Mouse (Mus musculus): ENCODE data around the gene Vamp2. TPM values are rescaled to one million over a fixed set of nuclear protein-coding genes. Genes with fewer than 3 reads are reported as not detected.
"Not testable (repeated sequence)": the region's sequence is repeated elsewhere in the genome, so short reads cannot be mapped to it uniquely, and the experiment has no call there.

Vamp2 gene
- total RNA-seq, 2 experiments from 2014 or later = 7.5 to 60.3 TPM

DNA sequence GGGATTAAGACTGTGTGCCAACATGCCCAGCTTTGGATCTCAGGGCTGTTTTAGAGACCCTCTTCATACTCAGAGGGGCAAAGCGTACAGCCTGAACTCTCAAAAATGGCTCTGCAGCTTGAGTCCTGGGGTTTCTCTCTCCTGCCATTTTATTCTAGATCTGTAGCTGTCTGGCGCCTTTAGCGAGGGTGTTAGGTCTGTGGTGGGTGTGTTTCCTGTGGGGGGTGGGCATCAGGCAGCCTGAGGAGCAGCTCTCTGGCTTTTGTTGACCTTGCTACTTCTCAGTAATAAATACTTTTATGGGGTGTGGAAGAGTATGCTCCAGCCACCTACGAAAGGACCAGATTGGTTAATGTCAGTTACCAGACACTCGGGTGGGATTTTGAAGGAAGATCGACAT, 10.2 kb upstream of the Vamp2 start:
- no peak for ATAC-seq (replicated peaks; ENCODE audit: low FRiP score, low TSS enrichment, poor library complexity, severe bottlenecking)

GRCm38 (mm10) chr11:69078805-69079438, 9.4 kb upstream of the Vamp2 start:
- ATAC-seq (replicated peaks; ENCODE audit: low FRiP score, low TSS enrichment, poor library complexity, severe bottlenecking) = no peak

DNA sequence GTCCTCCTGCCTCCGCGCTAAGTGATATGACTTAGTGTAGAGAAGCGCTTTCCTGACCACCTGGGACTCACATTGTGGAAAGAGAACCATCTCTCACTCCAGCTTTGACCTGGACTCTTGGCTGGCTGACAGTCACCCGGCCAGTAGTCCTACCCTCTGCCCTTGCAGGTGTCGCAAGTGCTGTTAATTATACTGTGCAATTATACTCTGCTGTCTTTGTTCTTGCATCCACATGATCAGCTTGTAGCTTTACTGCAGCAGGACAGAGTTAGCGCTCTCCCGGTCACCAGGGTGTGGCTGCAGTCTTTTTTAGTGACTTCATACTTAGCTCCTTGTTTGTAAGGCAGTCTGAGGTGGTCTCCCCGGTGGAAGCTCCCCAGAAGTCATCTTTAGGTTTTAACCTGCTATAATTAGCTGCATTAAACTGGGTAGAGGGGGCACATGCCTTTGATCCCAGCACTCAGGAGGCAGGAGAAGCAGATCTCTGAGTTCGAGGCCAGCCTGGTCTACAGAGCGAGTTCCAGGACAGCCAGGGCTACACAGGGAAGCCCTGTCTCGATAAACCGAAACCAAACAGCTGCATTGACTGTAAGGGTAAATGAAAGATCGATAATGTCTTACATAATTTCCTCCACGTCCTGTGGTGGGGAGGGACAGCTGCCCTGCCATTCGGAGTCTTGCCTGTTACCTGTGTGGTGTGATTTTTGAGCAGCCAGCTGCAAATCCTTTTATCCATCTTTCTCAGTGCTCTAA, 8.0 kb upstream of the Vamp2 start:
- ATAC-seq (replicated peaks; ENCODE audit: low FRiP score, low TSS enrichment, poor library complexity, severe bottlenecking) = no peak

DNA sequence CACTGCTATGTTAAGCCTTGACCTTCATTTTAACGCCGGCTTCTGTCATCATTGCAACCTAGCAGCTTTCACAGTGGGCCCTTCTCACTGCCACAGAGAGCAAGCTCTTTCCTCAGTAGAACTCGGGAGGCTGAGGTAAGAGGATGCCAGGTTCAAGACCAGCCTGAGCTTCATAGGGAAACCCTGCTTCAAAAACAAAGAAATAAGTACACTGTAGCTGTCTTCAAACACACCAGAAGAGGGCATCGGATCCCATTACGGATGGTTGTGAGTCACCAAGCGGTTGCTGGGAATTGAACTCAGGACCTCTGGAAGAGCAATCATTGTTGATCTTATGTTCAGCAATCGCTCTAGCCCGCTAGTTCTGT, 7.5 kb upstream of the Vamp2 start:
- ATAC-seq (replicated peaks; ENCODE audit: low FRiP score, low TSS enrichment, poor library complexity, severe bottlenecking) = no peak

DNA sequence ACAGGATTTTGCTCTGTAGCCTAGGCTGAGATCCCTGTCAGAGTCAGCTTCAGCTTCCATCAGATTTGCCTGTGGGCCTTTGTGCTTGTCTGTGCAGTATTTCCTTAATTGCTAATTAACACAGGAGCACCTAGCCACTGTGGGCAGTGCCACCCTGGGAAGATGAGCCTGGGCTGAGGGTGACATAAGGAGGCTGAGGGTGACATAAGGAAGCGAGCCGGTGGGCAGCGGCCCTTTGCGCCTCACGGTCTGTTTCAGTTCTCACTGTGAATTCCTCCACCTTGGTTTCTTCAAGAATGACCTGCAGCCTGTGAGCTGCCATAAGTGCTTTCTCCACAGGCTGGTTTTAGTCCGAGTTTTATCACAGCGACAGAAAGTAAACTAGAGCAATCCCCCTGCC, 6.7 kb upstream of the Vamp2 start:
- no peak for ATAC-seq (replicated peaks; ENCODE audit: low FRiP score, low TSS enrichment, poor library complexity, severe bottlenecking)

GRCm38 (mm10) chr11:69085608-69086007, 2.7 kb upstream of the Vamp2 start:
- ATAC-seq (replicated peaks; ENCODE audit: low FRiP score, low TSS enrichment, poor library complexity, severe bottlenecking) = no peak

- no peak for ATAC-seq (replicated peaks; ENCODE audit: low FRiP score, low TSS enrichment, poor library complexity, severe bottlenecking)
These were observed 1.9 kb upstream of the Vamp2 start for GRCm38 (mm10) chr11:69086390-69086789.

DNA sequence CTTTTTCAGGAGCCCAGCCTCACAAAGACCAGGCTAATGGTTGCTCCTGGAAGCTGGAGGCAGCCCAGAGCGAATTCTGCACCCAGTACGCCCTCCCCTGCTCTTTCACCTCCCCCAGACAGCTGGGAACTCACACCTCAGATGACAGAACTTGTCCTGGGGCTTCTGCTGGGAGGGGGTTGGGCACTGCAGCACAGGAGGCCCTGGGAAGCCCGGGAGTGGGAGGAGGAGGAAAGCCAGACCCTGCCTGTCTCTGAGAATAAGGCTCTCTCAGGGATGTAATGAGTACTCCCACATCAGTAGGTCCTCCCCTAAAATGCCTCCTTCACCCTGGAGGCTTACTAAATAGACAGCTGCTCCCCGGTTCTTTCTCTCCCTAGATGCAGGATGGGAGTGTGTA, 1.2 kb upstream of the Vamp2 start:
- ATAC-seq (replicated peaks; ENCODE audit: low FRiP score, low TSS enrichment, poor library complexity, severe bottlenecking) = no peak

DNA sequence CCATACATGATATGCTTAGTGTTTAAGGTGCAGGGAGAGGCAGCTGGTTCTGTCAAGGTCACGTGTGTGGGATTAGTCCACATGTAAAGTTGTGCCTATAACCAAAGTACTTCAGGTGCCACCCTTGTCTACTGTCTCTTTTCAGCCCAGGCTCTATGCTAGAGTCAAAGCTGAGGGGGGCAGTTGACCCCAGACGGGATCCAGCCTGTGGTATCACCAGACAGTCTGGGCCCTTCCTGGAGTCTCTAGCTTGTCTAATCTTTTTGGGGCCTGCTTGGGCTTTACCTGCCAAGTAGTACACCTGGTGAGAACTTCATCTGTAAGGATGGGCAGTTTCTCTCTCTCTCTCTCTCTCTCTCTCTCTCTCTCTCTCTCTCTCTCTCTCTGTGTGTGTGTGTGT, 693 bp upstream of the Vamp2 start:
- ATAC-seq (replicated peaks; ENCODE audit: low FRiP score, low TSS enrichment, poor library complexity, severe bottlenecking) = no peak

DNA sequence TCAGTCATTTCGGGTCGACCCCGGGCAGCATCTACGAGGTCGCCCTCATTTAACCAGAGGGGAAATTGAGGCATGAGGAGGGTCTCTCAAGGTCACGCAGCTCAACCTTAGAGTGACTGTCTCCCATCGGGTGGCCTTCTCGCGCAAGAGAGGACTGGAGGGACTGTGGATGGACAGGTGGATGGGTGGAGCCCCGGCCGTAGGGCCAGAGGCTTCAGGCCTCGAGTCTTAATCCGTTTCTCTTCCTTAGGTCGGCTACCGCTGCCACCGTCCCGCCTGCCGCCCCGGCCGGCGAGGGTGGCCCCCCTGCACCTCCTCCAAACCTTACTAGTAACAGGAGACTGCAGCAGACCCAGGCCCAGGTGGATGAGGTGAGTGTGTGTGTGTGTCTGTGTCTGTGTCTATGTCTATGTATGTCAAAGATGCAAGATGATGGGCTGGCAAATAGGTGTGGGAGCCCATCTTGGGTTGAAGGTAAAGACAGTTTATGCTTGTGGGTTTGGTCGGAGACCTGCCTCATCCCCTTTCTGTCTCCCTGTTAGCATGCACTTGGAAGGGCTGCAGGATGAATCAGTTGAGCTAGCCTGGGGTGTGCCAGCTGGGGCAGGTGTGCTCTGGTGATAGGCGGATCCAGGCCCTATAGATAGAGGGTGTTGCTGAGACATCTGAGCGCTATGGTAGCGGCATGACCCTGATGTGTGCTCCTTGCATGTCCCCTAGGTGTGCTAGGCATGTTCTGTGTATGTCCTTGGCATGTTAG, 746 bp downstream of the Vamp2 start:
- peak; percentile 65 for ATAC-seq (replicated peaks; ENCODE audit: low FRiP score, low TSS enrichment, poor library complexity, severe bottlenecking)

DNA sequence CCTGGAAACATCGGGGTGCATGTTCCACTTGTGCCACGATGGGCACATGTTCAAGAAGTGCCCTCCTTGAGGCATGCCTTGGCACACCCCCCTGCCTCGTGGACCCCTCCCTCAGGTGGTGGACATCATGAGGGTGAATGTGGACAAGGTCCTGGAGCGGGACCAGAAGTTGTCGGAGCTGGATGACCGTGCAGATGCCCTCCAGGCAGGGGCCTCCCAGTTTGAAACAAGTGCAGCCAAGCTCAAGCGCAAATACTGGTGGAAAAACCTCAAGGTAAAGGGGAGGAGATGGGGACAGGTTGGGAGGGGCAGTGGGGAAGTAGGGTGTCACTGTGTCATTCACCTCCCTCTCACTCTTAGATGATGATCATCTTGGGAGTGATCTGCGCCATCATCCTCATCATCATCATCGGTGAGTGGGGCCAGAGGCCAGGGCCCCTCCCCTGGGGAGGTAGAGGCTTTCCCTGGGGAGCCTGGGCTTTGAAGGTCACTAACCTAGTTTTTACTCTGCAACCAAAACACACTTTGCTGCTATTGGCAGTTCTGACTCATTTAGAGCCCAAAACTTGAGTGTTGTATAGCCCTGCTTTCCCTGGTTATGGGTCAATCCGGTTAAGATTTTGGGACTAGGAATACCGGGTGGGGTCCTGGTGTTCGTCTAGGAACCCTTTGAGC, 1.5 kb downstream of the Vamp2 start:
- no peak for ATAC-seq (replicated peaks; ENCODE audit: low FRiP score, low TSS enrichment, poor library complexity, severe bottlenecking)

DNA sequence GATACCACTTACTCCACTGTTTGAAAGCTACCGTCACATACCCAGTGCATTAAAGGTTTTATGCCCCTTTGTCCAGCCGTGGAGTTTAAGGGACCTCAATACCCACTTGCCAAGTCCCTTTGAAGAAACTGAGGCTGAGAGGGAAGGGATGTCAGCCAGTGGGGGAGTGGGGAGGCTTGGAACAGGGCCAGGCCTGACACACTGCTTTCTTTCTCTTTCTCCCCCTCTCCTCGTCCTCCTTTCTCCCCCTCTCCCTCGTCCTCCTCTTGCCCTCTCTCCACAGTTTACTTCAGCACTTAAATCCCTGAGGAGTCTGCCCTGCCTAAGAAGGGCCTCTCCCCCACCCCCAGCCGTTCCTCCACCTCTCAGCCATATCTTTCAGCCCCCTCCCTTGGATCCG, 2.1 kb downstream of the Vamp2 start:
- ATAC-seq (replicated peaks; ENCODE audit: low FRiP score, low TSS enrichment, poor library complexity, severe bottlenecking) = no peak

DNA sequence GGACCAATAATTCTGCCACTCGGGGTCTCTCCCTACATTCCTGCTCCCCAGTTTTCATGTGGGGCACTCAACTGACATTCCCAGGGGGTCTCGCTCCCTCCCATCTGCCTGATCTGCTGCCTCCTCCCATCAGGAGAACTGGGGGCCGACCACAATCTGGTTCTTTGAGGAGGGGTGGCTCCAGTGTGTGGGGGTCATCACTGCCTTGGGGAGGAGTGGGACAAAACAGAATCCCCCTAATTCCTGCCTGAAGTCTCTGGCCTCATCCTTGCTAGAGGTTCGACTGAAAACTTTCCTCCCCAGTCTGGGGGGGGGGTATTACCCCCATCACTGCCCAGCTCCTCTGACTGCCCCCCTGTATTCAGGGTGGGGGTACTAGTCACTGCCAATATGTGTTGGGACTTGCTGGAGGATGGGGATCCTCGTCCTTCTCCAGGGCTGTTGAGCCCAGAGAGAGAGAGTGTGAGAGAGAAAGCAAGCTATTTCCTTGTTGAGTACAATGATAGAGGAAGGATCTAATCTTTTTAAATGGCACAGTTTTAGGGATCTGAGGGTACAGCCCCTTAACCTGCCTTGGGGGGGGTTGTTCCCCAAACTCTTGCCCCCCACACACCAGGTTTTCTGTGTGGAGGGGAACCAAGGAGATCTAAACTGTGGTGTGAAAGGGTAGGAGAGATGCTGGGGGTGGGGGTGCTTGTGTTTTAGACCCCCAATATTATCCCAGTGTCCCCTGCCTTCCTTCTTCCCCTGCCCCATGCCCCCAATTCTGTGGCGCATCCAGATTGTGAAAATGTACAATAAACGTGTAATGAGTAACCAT, 3.5 kb downstream of the Vamp2 start:
- ATAC-seq (replicated peaks; ENCODE audit: low FRiP score, low TSS enrichment, poor library complexity, severe bottlenecking) = no peak

DNA sequence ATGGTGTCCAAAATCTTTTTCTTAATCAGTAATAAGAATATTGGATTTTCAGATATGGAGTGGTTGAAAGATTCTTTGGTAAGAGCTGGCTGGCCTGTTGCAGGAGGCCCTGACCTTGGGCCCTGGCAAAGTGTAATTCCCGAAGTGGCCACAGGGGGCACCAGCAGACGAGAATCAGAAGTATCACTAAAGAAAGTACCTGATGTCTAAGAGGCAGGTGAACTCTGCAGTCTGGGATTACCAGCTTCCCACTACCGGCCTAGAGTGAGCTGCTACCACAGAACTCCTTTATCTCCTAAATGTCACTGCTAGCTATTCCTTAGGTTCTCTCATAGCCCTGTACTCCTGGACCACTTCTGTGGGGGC, 4.1 kb downstream of the Vamp2 start:
- ATAC-seq (replicated peaks; ENCODE audit: low FRiP score, low TSS enrichment, poor library complexity, severe bottlenecking) = no peak

GRCm38 (mm10) chr11:69092871-69093270, 4.6 kb downstream of the Vamp2 start:
- ATAC-seq (replicated peaks; ENCODE audit: low FRiP score, low TSS enrichment, poor library complexity, severe bottlenecking) = no peak

- not testable (repeated sequence) for ATAC-seq (replicated peaks; ENCODE audit: low FRiP score, low TSS enrichment, poor library complexity, severe bottlenecking)
These were observed 5.6 kb downstream of the Vamp2 start for GRCm38 (mm10) chr11:69093856-69094255.

- peak; percentile 68 for ATAC-seq (replicated peaks; ENCODE audit: low FRiP score, low TSS enrichment, poor library complexity, severe bottlenecking)
These were observed 6.6 kb downstream of the Vamp2 start, which contains the start of gene Per1 for GRCm38 (mm10) chr11:69094697-69095429. Gene Per1, plus strand, starts transcription at chr11:69095217.

GRCm38 (mm10) chr11:69095511-69096231, 7.4 kb downstream of the Vamp2 start:
- ATAC-seq (replicated peaks; ENCODE audit: low FRiP score, low TSS enrichment, poor library complexity, severe bottlenecking) = no peak

Data from megakaryocyte-erythroid progenitor cell, adult 5-6 weeks (primary cell).